Mouse (Mus musculus) heart, embryonic 16.5 days (tissue): Measurements from ENCODE around the gene Mlx. TPM values are rescaled to one million over a fixed set of nuclear protein-coding genes. Genes with fewer than 3 reads are reported as not detected.
A peak's percentile ranks its signal among the peaks of the same experiment; 100 is the strongest.

Source experiments
- ATAC-seq: fragments of 200-750 bp; cut with Nextera tagmentation; replicated peaks from 2 replicates; pipeline ENCODE4 v1.8.0; 2017; ENCODE audit warnings: moderate number of reproducible peaks; ENCODE audit not compliant: insufficient read depth, low FRiP score; ENCODE audit errors: extremely low read depth
- H3K27ac ChIP-seq: fragments of 300-500 bp; sonication (generic); 2 replicates; pipeline ENCODE4 v1.5.1; 2014; ENCODE audit warnings: mild to moderate bottlenecking, low read length, control low read depth, moderate library complexity
- H3K27me3 ChIP-seq: fragments of 300-500 bp; sonication (generic); 2 replicates; pipeline ENCODE4 v1.6.1; 2014; ENCODE audit warnings: low read length, mixed read lengths; ENCODE audit not compliant: control insufficient read depth, insufficient read depth
- H3K36me3 ChIP-seq: fragments of 300-500 bp; sonication (generic); 2 replicates; pipeline ENCODE4 v1.6.1; 2014; ENCODE audit not compliant: control insufficient read depth, insufficient read depth
- H3K4me1 ChIP-seq: fragments of 300-500 bp; sonication (generic); 2 replicates; pipeline ENCODE4 v1.6.1; 2014; ENCODE audit warnings: low read length, mixed read lengths; ENCODE audit not compliant: control insufficient read depth, insufficient read depth
- H3K4me2 ChIP-seq: fragments of 300-500 bp; sonication (generic); 2 replicates; pipeline ENCODE4 v1.6.1; 2014; ENCODE audit warnings: low read depth, mild to moderate bottlenecking, control low read depth, low read length
- H3K4me3 ChIP-seq: fragments of 300-500 bp; sonication (generic); 2 replicates; pipeline ENCODE4 v1.5.1; 2014; ENCODE audit warnings: mild to moderate bottlenecking, control low read depth, low read length
- H3K9ac ChIP-seq: fragments of 300-500 bp; sonication (generic); 2 replicates; pipeline ENCODE4 v1.6.1; 2014; ENCODE audit warnings: low read length, control low read depth
- H3K9me3 ChIP-seq: fragments of 300-500 bp; sonication (generic); replicated peaks from 2 replicates; pipeline ENCODE4 v1.6.1; 2016; ENCODE audit warnings: low read length; ENCODE audit not compliant: control insufficient read depth
- WGBS: fragments of 180-500 bp; shearing (Covaris S2); extraction: QIAGEN DNeasy Blood & Tissue Kit; methylation state at CpG from one replicate; pipeline ENCODE4 v1.1.7; 2014; 5-methylcytosine and 5-hydroxymethylcytosine counted together
- polyA plus RNA-seq: library from polyadenylated mRNA; unstranded; fragments of >200 nt; fragmentation: Nextera tagmentation; extraction: Ambion mirVana; gene quantifications from 2 replicates; pipeline ENCODE4 v1.2.1, GENCODE M21; 2015

The Mlx gene
- polyA plus RNA-seq, 1 experiment from 2014 or later, result 38.6 TPM

DNA sequence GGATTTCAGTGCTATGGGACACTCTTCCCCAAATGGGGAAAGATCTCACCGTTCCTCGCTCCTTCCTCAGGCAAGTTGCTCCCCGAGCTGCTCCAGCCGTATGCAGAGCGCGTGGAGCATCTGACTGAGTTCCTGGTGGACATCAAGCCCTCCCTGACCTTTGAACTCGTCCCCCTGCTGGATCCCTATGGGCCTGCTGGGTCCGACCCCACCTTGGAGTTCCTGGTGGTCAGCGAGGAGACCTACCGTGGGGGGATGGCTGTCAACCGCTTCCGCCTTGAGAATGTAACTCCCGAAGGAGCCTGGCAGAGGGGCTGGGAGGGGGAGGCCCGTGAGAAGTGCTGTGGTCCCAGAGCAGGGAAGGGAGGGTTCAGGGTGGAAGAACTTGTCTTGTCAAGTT, 2.8 kb upstream of the Mlx start:
- peaks cover 33% of the 10 kb centered on the region for H3K4me1 ChIP-seq
- ATAC-seq, result no peak
- H3K4me3 ChIP-seq, result no peak overlapping the region
- H3K36me3 ChIP-seq, result peaks cover 5% of the 10 kb centered on the region
- H3K9me3 ChIP-seq, result no peaks in the 10 kb centered on the region
- no peak overlapping the region for H3K4me2 ChIP-seq
- no peak overlapping the region for H3K9ac ChIP-seq
- no peak overlapping the region for H3K27ac ChIP-seq
- H3K27me3 ChIP-seq, result peaks cover 15% of the 10 kb centered on the region
- WGBS, result 84% methylated on average over 14 of the region's 14 CpGs

DNA sequence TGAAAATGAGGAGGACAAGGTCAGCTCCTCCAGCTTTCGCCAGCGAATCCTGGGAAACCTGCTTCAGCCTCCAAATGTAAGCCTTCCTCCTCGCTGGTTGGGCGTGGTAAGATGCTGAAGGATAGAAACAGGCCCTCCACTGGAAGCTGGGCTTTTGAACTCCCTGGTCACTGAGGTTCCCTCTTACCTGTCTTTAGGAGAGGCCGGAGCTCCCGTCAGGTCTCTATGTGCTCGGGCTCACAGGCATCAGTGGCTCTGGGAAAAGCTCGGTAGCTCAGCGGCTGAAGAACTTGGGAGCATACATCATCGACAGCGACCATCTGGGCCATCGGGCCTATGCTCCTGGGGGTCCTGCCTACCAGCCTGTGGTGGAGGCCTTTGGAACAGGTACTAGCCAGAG, 2.3 kb upstream of the Mlx start:
- no peak overlapping the region for H3K4me3 ChIP-seq
- WGBS, result 90% methylated on average over 12 of the region's 12 CpGs
- no peak for ATAC-seq

DNA sequence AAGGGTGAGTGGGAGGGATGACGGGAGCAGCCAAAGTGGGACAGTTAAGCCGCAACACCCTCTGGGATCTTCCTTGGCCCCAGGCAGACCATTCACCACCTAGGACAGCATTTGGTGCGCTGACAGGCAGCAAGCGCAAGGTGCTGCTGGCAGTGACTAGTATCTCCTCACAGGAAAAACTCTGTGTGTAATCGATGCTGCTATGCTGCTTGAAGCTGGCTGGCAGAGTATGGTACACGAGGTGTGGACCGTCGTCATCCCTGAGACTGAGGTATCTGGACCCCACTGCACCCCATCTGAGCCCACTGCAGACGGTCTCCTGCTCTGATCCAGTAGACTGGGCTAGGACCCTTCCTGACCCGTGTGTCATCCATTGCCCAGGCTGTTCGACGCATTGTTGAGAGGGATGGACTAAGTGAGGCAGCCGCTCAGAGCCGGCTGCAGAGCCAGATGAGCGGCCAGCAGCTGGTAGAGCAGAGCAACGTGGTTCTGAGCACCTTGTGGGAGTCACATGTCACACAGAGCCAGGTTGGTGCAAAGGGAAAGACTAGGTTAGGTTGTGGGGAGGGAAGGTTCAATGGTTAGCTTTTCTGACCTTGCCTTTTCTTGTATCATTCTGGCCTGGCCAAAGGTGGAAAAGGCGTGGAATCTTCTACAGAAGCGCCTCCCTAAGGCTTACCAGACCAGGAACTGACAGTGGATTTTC, 1.3 kb upstream of the Mlx start:
- Histone ChIP-seq H3K4me2 (no peak overlapping the region), H3K4me3 (no peak overlapping the region), H3K4me1 (peaks cover 29% of the 10 kb centered on the region), H3K27ac (no peak overlapping the region), H3K9me3 (no peaks in the 10 kb centered on the region), H3K9ac (peak overlapping the region; percentile 83; the same call in 1 of the 2 replicates), H3K36me3 (peaks cover 20% of the 10 kb centered on the region), H3K27me3 (no peaks in the 10 kb centered on the region)
- WGBS, result 89% methylated on average over 18 of the region's 18 CpGs
- no peak for ATAC-seq

More for the DNA sequence above, 2.3 kb upstream of the Mlx start:
- no peak overlapping the region for H3K27ac ChIP-seq
- no peak overlapping the region for H3K4me2 ChIP-seq
- no peak overlapping the region for H3K9ac ChIP-seq
- H3K4me1 ChIP-seq, result peaks cover 31% of the 10 kb centered on the region
- H3K36me3 ChIP-seq, result peaks cover 11% of the 10 kb centered on the region
- H3K27me3 ChIP-seq, result peaks cover 9% of the 10 kb centered on the region
- no peaks in the 10 kb centered on the region for H3K9me3 ChIP-seq

DNA sequence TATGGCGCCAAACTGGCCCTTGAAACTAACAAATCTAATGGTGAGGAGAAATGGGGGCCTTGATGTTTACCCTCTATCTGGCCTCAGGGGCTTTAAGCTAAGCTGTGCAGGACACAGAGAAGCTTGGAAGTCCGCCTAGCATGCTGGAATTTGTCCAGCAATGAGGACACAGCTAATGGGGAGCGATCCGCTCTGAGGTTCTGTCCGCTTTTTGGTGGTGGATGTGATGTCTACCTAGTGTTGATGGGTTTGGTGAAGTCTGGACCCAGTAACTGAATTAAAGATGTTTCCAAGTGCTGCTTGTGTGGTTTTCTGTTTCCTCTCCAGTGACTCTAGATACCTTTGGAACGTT, 778 bp upstream of the Mlx start:
- H3K4me2 ChIP-seq, result peak overlapping the region; percentile 86
- no peaks in the 10 kb centered on the region for H3K27me3 ChIP-seq
- peak overlapping the region; percentile 88 for H3K27ac ChIP-seq
- peaks cover 29% of the 10 kb centered on the region for H3K4me1 ChIP-seq
- no peaks in the 10 kb centered on the region for H3K9me3 ChIP-seq
- H3K4me3 ChIP-seq, result peak overlapping the region; percentile 90
- peak overlapping the region; percentile 83 for H3K9ac ChIP-seq
- H3K36me3 ChIP-seq, result peaks cover 24% of the 10 kb centered on the region
- 69% methylated on average over 6 of the region's 6 CpGs for WGBS
- no peak for ATAC-seq

DNA sequence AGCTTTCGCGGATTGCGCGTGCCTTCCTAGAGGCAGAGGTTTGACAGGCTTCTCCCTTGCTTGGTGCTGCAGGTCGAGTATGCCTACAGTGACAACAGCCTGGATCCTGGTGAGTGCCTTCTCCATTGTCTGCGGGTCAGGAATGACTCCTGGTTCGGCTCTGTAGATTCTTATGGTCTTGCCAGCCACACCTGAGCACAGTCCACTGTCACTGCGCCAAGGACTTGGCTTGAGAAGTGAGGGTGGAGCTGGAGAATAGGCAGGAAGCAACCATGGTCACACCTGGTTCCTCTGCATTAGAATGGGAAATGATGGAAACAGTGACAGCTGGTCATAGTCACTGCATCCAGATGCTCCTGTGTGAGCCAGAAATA, 592 bp downstream of the Mlx start:
- 5% methylated on average over 8 of the region's 8 CpGs for WGBS
- Histone ChIP-seq H3K36me3 (peaks cover 37% of the 10 kb centered on the region), H3K27me3 (no peaks in the 10 kb centered on the region), H3K9me3 (no peaks in the 10 kb centered on the region), H3K4me2 (peak overlapping the region; percentile 86), H3K4me3 (peak overlapping the region; percentile 90), H3K27ac (peak overlapping the region; percentile 88), H3K4me1 (peaks cover 24% of the 10 kb centered on the region), H3K9ac (peak overlapping the region; percentile 83)
- ATAC-seq, result no peak; the same call in none of the 2 replicates

DNA sequence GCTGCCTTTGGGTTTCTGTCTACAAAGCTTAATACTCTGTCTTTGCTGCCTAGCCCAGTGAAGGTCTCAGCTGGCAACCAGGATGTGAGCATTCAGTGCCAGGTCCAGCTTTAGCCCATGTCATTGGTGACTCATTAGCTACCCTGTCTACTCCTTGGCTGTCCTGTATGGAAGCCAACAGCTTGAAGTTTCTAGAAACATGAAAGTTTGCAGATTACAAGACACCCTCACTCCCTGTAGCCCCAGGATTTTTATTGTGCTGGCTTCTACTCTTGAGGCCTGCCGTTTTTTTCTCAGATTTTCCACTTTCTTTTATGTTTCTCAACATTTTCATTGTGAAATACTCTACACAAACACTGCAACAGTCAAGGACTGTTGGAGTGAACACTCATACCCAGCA, 2.9 kb downstream of the Mlx start:
- Histone ChIP-seq H3K27ac (no peak overlapping the region), H3K36me3 (peaks cover 42% of the 10 kb centered on the region), H3K4me3 (no peak overlapping the region), H3K9ac (no peak overlapping the region), H3K9me3 (no peaks in the 10 kb centered on the region), H3K4me2 (no peak overlapping the region), H3K4me1 (peaks cover 25% of the 10 kb centered on the region), H3K27me3 (no peaks in the 10 kb centered on the region)
- no peak for ATAC-seq
- WGBS, result 86% methylated on average over 1 of the region's 1 CpGs

DNA sequence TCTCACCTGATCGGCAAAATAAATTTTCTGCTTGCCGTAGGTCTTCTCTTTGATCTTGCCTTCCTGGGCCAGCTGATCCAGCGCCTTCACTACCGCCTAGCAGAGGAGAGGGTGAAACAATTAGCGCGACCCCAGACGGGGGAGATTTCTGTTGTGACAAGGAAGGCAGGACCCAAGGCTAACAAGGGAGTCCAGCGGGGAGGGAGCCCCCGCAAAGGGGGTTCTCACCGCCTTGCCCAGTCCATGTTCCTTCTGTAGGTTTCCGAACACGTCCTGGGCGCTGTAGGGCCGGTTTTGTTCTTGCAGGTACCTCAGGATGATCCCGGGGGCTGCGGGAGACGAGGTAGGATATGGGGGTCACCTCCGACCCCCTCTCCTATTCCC, 7.8 kb downstream of the Mlx start:
- Histone ChIP-seq H3K27me3 (no peaks in the 10 kb centered on the region), H3K4me1 (peaks cover 7% of the 10 kb centered on the region), H3K4me3 (peak overlapping the region; percentile 88), H3K4me2 (peak overlapping the region; percentile 96), H3K27ac (peak overlapping the region; percentile 99), H3K9me3 (no peaks in the 10 kb centered on the region), H3K36me3 (peaks cover 54% of the 10 kb centered on the region), H3K9ac (peak overlapping the region; percentile 92)
- ATAC-seq, result peak; percentile 12; the same call in 1 of the 2 replicates
- 2% methylated on average over 18 of the region's 18 CpGs for WGBS

DNA sequence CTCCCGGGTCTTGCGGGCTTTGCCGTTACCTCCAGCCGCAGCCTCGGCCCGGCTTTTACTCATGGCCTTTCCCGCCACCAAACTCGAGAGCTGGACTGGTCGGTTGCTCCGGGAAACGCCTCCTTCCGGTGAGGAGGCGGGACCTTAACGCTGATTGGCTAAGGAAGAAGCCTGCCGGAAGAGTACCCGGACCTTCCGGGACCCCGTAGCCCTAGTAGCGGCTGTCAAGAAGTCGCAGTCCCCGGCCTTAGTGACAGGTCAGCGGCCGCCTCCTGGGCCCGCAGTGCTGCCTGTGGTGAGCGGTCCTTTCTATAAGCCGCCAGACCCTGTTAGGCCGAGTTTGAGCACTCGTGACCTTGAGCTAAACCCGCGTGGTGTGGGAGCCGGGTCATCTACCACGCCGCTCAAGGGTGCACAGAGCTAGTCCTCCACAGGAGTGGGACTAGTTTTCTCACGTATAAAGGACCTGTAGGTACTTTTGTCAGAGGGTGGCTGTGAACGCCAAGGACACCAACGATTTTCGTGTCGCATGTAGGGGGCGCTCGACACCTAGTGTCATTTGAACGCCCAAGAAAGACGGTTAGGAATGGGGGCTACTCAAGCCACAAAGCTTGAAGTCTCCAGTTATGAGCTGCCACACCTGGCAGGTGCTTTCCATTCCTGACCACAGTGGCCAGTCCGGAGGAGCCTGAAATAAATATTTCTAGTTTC, 8.4 kb downstream of the Mlx start, which contains the start of gene Psmc3ip:
Psmc3ip (minus strand) TSS at position 123 of the 711 bp plus-strand sequence.
- H3K27me3 ChIP-seq, result no peaks in the 10 kb centered on the region
- H3K4me2 ChIP-seq, result peak within 1 kb of the TSS; percentile 96
- H3K9me3 ChIP-seq, result no peaks in the 10 kb centered on the region
- peak within 1 kb of the TSS; percentile 88 for H3K4me3 ChIP-seq
- H3K9ac ChIP-seq, result peak within 1 kb of the TSS; percentile 92
- peaks cover 7% of the 10 kb centered on the region for H3K4me1 ChIP-seq
- peak; percentile 96 for ATAC-seq
- WGBS, result under 1% methylated on average over 43 of the region's 43 CpGs
- peaks cover 53% of the 10 kb centered on the region for H3K36me3 ChIP-seq
- peak within 1 kb of the TSS; percentile 99 for H3K27ac ChIP-seq

DNA sequence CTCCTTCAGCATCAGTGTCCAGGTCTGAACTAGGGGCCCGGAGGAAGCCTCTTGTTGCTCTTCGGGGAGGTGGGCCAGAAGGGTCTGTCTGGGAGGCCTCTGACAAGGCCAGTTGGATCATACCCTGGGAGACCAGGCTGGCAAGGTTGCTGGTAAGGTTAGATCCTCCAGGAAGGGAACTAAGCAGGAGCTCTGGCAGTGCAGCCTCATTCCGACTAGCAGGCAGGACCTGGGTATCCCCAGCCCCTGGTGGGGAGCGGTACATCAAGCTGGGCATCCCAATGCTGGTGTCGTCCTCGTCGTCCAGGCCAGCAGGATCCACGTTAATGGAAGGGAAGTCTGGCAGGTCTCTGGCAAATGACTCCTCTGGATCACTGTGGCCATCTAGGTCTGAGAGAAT, 11.2 kb downstream of the Mlx start:
- no peak for ATAC-seq
- no peaks in the 10 kb centered on the region for H3K9me3 ChIP-seq
- H3K27ac ChIP-seq, result no peak overlapping the region
- peaks cover 7% of the 10 kb centered on the region for H3K4me1 ChIP-seq
- 92% methylated on average over 8 of the region's 8 CpGs for WGBS
- H3K27me3 ChIP-seq, result no peaks in the 10 kb centered on the region
- H3K9ac ChIP-seq, result no peak overlapping the region
- H3K4me2 ChIP-seq, result no peak overlapping the region
- H3K4me3 ChIP-seq, result no peak overlapping the region
- peaks cover 34% of the 10 kb centered on the region for H3K36me3 ChIP-seq
